Mouse (Mus musculus): ENCODE data around the gene Gpr88. TPM values are rescaled to one million over a fixed set of nuclear protein-coding genes. Genes with fewer than 3 reads are reported as not detected.

Gpr88 gene
- polyA plus RNA-seq (2011; ENCODE audit: insufficient read length, low read depth, missing spikeins): 2.2 and 5.6 TPM in 2 replicates

DNA sequence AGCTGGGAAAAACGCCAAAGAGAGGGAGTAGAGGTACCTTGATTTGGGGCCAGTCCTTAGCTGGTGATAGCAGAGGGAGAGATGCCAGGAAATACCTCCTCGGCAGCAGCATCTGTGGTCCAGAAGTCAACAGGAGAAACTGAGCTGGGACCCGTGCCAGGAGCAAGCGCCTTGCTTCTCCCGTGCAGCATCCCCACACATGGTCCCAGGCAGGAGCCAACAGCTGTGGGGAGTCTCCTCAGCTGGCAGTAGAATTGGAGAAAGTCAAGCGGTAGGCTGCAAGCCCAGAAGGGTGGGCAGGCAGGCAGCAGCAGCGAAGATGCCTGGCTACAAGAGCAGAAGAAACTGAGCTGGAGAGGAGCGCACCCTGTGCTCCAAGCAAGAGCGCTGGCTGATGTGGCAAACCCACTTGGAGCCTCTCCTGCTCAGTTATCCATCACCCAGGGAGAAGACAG, at the start of gene Gpr88:
Gpr88 (minus strand) TSS at position 427 of the 455 bp plus-strand sequence.
- no peak for TF ChIP-seq CTCF (IDR thresholded peaks at IDR 0.05; ENCODE audit: borderline replicate concordance, insufficient read depth, low read length)
- no peak for TF ChIP-seq POLR2A (IDR thresholded peaks at IDR 0.05; ENCODE audit: low read depth, low read length)
- Histone ChIP-seq H3K4me1 (ENCODE audit: control insufficient read depth, insufficient read depth, low read length) (no peaks in the 10 kb centered on the region), H3K27ac (ENCODE audit: insufficient read depth, low read length) (peak within 1 kb of the TSS; percentile 28; the same call in 1 of the 2 replicates), H3K4me3 (ENCODE audit: insufficient read depth, low read length) (peak within 1 kb of the TSS; percentile 23; the same call in 1 of the 2 replicates)

DNA sequence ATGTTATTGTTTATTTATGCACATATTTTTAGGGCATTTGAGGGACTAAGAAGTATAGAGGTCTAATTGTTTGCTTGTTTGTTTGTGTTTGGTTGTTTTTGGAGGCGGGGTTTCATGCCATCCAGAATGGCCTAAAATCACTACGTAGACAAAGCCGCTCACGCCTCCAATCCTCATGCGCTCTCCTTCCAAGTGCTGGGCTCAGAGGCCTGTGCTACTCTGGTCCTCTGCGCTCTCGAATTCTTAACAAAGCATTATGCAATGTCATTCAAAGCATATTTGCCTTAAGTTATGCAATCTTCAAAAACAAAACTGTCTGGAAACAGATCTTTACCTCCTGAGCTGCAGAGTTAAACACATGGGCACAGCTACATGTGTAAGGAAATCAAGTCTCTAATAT, 49.3 kb upstream of the Gpr88 start:
- TF ChIP-seq CTCF (IDR thresholded peaks at IDR 0.05; ENCODE audit: borderline replicate concordance, insufficient read depth, low read length): no peak
- no peak for TF ChIP-seq POLR2A (IDR thresholded peaks at IDR 0.05; ENCODE audit: low read depth, low read length)
- Histone ChIP-seq H3K4me1 (ENCODE audit: control insufficient read depth, insufficient read depth, low read length) (no peaks in the 10 kb centered on the region), H3K27ac (ENCODE audit: insufficient read depth, low read length) (no peak overlapping the region), H3K4me3 (ENCODE audit: insufficient read depth, low read length) (no peak overlapping the region)

DNA sequence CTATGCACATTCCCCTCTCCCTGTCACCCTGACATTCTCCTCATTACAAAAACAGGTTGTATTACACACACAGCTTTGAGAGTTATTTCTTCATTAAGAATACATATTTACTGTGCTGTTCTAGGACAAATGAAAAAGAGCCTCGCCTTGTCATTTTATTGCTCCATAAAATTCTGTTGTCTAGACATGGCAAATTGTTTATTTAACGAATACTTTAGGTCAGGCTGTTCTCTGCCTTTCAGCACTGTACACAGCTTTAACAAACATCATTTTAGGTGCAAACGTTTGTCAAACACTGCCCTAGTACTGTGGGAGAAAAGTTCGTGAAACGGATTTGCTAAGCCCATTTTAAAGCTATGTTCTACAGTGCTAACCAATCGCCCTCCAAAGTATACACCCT, 48.5 kb upstream of the Gpr88 start:
- H3K4me1 ChIP-seq (ENCODE audit: control insufficient read depth, insufficient read depth, low read length): no peaks in the 10 kb centered on the region
- no peak overlapping the region for H3K27ac ChIP-seq (ENCODE audit: insufficient read depth, low read length)
- no peak overlapping the region for H3K4me3 ChIP-seq (ENCODE audit: insufficient read depth, low read length)
- TF ChIP-seq POLR2A (IDR thresholded peaks at IDR 0.05; ENCODE audit: low read depth, low read length): no peak
- TF ChIP-seq CTCF (IDR thresholded peaks at IDR 0.05; ENCODE audit: borderline replicate concordance, insufficient read depth, low read length): no peak

DNA sequence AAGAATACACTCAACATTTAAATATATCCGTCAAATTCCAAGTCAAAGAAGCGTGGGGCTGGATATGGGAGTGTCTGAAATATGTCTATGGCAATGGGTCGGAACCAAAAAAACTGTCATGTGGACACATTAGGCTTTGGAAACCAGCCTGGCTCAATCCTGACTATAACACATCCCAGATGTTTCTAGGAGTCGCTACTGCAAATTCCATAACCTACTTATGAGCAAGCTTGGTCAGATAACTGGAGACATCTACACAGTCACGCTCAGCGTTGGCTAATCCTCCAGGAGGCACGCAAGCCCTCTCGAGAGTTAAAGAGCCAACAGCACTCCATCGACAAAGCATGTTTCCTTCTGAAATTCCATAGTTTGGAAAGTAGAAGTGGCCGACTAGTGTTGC, 45.4 kb upstream of the Gpr88 start:
- TF ChIP-seq CTCF (IDR thresholded peaks at IDR 0.05; ENCODE audit: borderline replicate concordance, insufficient read depth, low read length) (no peak), POLR2A (IDR thresholded peaks at IDR 0.05; ENCODE audit: low read depth, low read length) (no peak)
- Histone ChIP-seq H3K27ac (ENCODE audit: insufficient read depth, low read length) (peak overlapping the region; percentile 79; the same call in 1 of the 2 replicates), H3K4me3 (ENCODE audit: insufficient read depth, low read length) (no peak overlapping the region), H3K4me1 (ENCODE audit: control insufficient read depth, insufficient read depth, low read length) (no peaks in the 10 kb centered on the region)

DNA sequence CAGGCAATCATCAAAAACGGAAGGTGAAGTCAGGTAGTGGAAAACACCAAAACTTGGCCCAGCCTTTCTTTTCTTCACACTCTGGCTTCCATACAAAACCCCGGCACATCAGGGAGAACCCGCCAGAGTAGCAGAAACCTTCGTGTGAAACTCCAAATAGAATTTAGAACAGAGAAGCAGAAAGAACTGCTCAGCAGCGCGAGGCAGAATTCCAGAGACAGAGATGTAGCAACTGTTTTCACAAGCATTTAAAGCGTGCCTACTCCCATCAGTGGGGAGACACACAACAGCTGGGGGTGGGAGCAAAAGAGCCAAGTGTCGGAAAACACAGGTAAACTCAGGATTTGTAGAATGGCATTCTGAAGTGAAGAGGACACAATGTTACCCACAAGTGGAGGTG, 44.7 kb upstream of the Gpr88 start:
- H3K4me3 ChIP-seq (ENCODE audit: insufficient read depth, low read length): no peak overlapping the region
- peak overlapping the region; percentile 48 for H3K27ac ChIP-seq (ENCODE audit: insufficient read depth, low read length)
- TF ChIP-seq POLR2A (IDR thresholded peaks at IDR 0.05; ENCODE audit: low read depth, low read length): no peak
- TF ChIP-seq CTCF (IDR thresholded peaks at IDR 0.05; ENCODE audit: borderline replicate concordance, insufficient read depth, low read length): no peak
- H3K4me1 ChIP-seq (ENCODE audit: control insufficient read depth, insufficient read depth, low read length): no peaks in the 10 kb centered on the region

DNA sequence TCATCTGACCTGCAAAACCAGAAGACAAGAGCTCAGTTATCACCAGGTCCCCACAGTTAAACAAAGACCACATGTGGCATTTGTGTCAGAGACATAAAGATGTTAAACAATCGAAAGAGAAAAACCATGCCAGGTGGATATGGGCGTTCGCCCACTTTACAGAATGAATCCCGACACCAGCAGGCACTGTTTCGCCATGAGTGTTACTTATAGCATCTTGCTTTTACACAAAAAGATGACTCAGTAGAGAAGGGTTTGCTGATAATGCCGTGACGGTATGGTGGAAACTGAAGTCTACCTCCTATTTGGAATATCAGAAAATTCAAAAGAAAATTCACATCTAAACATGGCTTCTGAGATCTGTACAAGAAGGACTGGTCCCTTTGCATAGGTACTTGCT, 43.9 kb upstream of the Gpr88 start:
- H3K4me3 ChIP-seq (ENCODE audit: insufficient read depth, low read length): no peak overlapping the region
- H3K27ac ChIP-seq (ENCODE audit: insufficient read depth, low read length): no peak overlapping the region
- no peaks in the 10 kb centered on the region for H3K4me1 ChIP-seq (ENCODE audit: control insufficient read depth, insufficient read depth, low read length)
- TF ChIP-seq POLR2A (IDR thresholded peaks at IDR 0.05; ENCODE audit: low read depth, low read length): no peak
- no peak for TF ChIP-seq CTCF (IDR thresholded peaks at IDR 0.05; ENCODE audit: borderline replicate concordance, insufficient read depth, low read length)

DNA sequence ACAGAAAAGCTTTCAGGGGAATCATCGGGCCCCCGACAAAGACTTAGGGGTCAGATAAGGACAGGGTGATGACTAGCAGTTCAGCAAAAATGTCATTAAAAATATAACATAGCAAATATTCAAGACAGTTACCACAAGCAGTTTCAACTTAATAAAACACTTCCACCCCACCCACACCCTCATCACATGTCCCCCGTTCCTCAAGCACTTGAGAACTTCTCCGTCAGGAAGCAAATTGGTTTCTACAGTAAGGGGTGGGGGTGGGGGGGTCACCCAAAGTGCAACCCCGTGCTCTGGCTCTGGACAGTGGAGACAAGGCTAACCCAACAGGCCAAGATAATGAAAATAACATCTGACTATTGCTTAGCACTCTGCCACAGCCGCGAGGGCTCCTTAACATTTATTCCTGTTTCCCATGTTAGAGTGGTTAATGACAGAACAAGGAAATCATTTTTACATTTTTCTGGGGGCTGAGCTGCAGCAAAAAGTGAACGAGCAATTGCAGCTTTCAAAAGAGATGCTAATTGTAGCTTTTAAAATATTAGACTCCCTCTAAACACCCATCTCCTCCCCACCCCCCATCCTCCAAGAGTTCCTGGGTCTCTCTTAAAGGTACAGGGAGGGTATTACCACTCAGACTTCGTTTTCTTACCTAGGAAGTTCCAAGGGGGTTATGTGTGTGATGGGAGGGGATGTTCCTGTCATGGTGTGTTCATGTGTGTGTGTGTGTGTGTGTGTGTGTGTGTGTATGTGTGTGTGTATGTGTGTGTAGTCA, 36.9 kb upstream of the Gpr88 start:
- Histone ChIP-seq H3K4me1 (ENCODE audit: control insufficient read depth, insufficient read depth, low read length) (no peaks in the 10 kb centered on the region), H3K27ac (ENCODE audit: insufficient read depth, low read length) (no peak overlapping the region), H3K4me3 (ENCODE audit: insufficient read depth, low read length) (no peak overlapping the region)
- TF ChIP-seq CTCF (IDR thresholded peaks at IDR 0.05; ENCODE audit: borderline replicate concordance, insufficient read depth, low read length) (no peak), POLR2A (IDR thresholded peaks at IDR 0.05; ENCODE audit: low read depth, low read length) (no peak)

DNA sequence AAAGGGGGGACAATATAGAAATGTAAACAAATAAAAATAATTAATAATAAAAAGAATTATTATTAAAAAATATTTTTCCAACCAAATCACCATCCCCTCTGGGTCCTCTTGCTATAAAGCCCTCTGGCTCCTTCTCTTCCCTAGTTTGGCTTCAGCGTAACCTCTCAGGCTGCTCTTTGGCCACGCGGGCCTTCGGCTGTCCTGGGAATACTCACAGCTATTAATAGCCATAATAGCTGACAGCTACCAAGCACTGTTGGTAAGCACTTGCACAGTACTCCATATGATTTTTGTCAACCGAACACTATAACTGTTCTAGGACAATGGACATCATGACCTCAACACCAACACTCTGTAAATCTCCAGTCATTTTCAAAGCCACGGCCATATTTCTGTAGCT, 35.5 kb upstream of the Gpr88 start:
- Histone ChIP-seq H3K4me1 (ENCODE audit: control insufficient read depth, insufficient read depth, low read length) (no peaks in the 10 kb centered on the region), H3K4me3 (ENCODE audit: insufficient read depth, low read length) (no peak overlapping the region), H3K27ac (ENCODE audit: insufficient read depth, low read length) (no peak overlapping the region)
- TF ChIP-seq POLR2A (IDR thresholded peaks at IDR 0.05; ENCODE audit: low read depth, low read length) (no peak), CTCF (IDR thresholded peaks at IDR 0.05; ENCODE audit: borderline replicate concordance, insufficient read depth, low read length) (no peak)

DNA sequence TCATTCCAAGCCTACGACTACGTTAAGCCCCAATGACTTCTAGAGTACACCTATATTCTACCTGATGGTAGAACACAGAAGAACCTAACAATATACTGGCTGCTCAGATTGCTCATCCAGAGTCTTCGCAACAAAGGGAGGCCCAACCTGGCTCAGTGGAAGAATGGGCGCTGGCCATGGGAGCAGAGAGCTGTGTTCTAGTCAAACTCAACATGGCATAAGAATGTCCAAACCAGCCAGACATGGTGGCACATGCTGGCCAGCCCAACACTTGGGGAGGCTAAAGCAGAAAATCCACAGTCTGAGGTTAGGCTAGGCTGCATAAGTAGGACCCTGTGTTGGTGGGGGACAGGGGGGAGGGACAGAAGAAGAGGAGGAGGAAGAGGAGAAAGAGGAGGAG, 31.4 kb upstream of the Gpr88 start:
- no peak overlapping the region for H3K27ac ChIP-seq (ENCODE audit: insufficient read depth, low read length)
- no peaks in the 10 kb centered on the region for H3K4me1 ChIP-seq (ENCODE audit: control insufficient read depth, insufficient read depth, low read length)
- H3K4me3 ChIP-seq (ENCODE audit: insufficient read depth, low read length): no peak overlapping the region
- TF ChIP-seq POLR2A (IDR thresholded peaks at IDR 0.05; ENCODE audit: low read depth, low read length) (no peak), CTCF (IDR thresholded peaks at IDR 0.05; ENCODE audit: borderline replicate concordance, insufficient read depth, low read length) (no peak)

DNA sequence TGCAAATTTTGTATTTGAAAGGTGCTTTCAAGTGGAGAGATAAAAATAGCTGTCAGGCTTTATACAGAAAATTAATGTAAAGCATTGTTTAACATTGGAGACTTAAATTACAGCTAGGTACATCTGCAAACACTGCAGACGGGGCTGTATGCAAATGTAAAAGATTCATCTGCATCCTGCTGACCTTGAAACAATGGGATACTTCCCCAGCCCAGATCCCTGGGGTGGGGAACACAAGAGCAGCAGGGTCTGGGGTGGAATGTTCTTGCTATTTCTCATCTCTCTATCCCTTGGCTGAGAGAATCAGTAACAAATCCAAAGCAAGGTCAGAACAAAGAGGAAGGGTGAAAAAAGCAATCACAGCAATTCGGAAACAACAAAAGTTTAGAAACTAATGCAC, 30.7 kb upstream of the Gpr88 start:
- no peak overlapping the region for H3K4me3 ChIP-seq (ENCODE audit: insufficient read depth, low read length)
- no peak for TF ChIP-seq CTCF (IDR thresholded peaks at IDR 0.05; ENCODE audit: borderline replicate concordance, insufficient read depth, low read length)
- TF ChIP-seq POLR2A (IDR thresholded peaks at IDR 0.05; ENCODE audit: low read depth, low read length): no peak
- H3K27ac ChIP-seq (ENCODE audit: insufficient read depth, low read length): no peak overlapping the region
- no peaks in the 10 kb centered on the region for H3K4me1 ChIP-seq (ENCODE audit: control insufficient read depth, insufficient read depth, low read length)
